Mouse (Mus musculus) bone marrow macrophage, adult 2 months (primary cell): ENCODE results near the gene Gm42417.

Source experiments
- CTCF ChIP-seq: IDR thresholded peaks from 2 replicates; pipeline ENCODE4 v1.5.1; 2012; ENCODE audit warnings: low read depth, mild to moderate bottlenecking, low read length, moderate library complexity
- POLR2A ChIP-seq: IDR thresholded peaks from 2 replicates; pipeline ENCODE4 v1.6.1; 2012; ENCODE audit warnings: mild to moderate bottlenecking, low read depth, low read length, borderline replicate concordance

- no peak for TF ChIP-seq CTCF
- no peak for TF ChIP-seq POLR2A
These were observed 9.5 kb upstream of the Gm42417 start for GRCm38 (mm10) chr1:36548771-36549170.
